Mouse (Mus musculus) megakaryocyte, embryonic 14.5 days (primary cell): ENCODE data around the gene Arhgdib. TPM values are rescaled to one million over a fixed set of nuclear protein-coding genes. Genes with fewer than 3 reads are reported as not detected.
"Not testable (repeated sequence)": the region's sequence is repeated elsewhere in the genome, so short reads cannot be mapped to it uniquely, and the experiment has no call there.

Source experiments
- H3K27me3 ChIP-seq: replicated peaks from 2 replicates; pipeline ENCODE3; 2012; ENCODE audit warnings: inconsistent platforms
- H3K36me3 ChIP-seq: replicated peaks from 2 replicates; pipeline ENCODE3; 2012; ENCODE audit warnings: low read length, inconsistent platforms, mixed read lengths
- H3K4me1 ChIP-seq: 2 replicates; pipeline ENCODE4 v1.6.1; 2012; ENCODE audit warnings: inconsistent platforms
- H3K4me3 ChIP-seq: replicated peaks from 2 replicates; pipeline ENCODE3; 2012; ENCODE audit warnings: moderate library complexity, mild to moderate bottlenecking, inconsistent platforms
- H3K9me3 ChIP-seq: 2 replicates; pipeline ENCODE4 v1.6.1; 2012; ENCODE audit warnings: inconsistent platforms
- FLI1 ChIP-seq: IDR thresholded peaks from 2 replicates; pipeline ENCODE4 v1.6.1; 2012; ENCODE audit warnings: low read length, inconsistent platforms, mixed read lengths
- GATA1 ChIP-seq: IDR thresholded peaks from 3 replicates; pipeline ENCODE4 v1.6.1; 2012; ENCODE audit warnings: mixed read lengths, low read length, inconsistent platforms, borderline replicate concordance
- polyA plus RNA-seq: library from polyadenylated mRNA; stranded (reverse); fragments of >175 nt; gene quantifications from 2 replicates; pipeline ENCODE4 v1.2.3, GENCODE M21; 2012; ENCODE audit warnings: low replicate concordance; ENCODE audit not compliant: insufficient read depth

Arhgdib gene
- polyA plus RNA-seq, 1 experiment = 310 TPM

DNA sequence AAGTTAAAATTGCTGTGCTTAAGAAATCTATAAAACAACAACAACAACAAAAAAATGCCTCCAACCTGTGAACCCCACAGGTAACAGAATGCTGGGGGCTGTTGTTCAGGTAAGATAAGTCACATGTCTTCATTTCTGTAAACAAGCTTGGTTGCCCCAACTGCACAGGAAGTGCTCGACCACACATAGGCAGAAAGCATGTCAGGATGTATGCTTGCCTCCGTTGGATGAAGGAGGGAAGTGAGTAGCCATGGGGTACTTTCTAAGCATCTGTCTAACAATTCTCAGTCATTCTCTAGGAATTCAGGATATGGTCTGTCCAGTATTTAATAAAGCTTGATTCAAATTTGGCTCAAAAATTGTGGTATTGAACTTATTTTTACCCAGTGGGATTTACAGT, 42.7 kb downstream of the Arhgdib start:
- H3K9me3 ChIP-seq = no peaks in the 10 kb centered on the region
- no peak overlapping the region for H3K4me3 ChIP-seq
- TF ChIP-seq GATA1 = no peak
- no peak for TF ChIP-seq FLI1
- no peaks in the 10 kb centered on the region for H3K27me3 ChIP-seq
- H3K36me3 ChIP-seq = no peaks in the 10 kb centered on the region
- peaks cover 60% of the 10 kb centered on the region for H3K4me1 ChIP-seq

DNA sequence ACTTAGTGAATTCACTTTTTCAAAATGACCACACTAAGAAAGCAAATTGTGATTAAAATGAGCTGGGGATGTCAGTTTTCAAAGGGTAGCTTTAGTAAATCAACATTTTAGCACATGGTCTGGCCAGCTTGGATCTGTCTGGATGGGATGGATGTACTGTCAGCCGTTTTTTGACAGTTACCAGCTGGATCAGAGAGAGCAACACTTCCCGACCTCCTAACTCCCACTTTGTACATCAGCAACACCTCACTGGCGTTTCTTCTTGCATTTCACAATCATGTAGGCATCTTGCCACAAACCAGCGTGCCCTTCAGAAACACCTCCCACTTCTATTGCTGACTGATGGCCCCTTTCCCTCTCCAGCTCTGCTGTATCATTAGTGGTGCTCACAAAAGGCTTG, 43.5 kb downstream of the Arhgdib start:
- Histone ChIP-seq H3K27me3 (no peaks in the 10 kb centered on the region), H3K36me3 (no peaks in the 10 kb centered on the region), H3K4me3 (no peak overlapping the region), H3K9me3 (no peaks in the 10 kb centered on the region), H3K4me1 (peaks cover 53% of the 10 kb centered on the region)
- TF ChIP-seq FLI1 (no peak), GATA1 (no peak)

DNA sequence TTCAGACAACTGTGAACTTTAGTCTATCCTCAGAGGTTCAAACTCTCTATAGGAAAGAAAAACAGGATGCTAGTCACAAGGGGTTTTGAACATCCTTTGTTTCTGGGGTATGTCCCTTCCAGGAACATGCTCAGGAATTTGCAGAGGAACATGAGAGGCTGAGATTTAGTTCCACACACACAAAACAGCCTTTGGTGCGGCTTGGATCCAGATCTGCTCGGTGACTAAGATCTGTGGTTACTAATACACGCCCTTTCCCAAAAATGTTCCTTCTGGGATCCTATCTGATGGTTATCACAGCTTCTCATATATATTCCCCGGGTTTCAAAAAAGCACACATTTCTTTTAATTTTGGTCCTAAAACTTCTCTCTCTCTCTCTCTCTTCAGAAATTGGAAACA, 43.9 kb downstream of the Arhgdib start:
- no peaks in the 10 kb centered on the region for H3K27me3 ChIP-seq
- no peak overlapping the region for H3K4me3 ChIP-seq
- no peaks in the 10 kb centered on the region for H3K9me3 ChIP-seq
- no peak for TF ChIP-seq GATA1
- no peak for TF ChIP-seq FLI1
- H3K4me1 ChIP-seq = peaks cover 49% of the 10 kb centered on the region
- H3K36me3 ChIP-seq = no peaks in the 10 kb centered on the region

DNA sequence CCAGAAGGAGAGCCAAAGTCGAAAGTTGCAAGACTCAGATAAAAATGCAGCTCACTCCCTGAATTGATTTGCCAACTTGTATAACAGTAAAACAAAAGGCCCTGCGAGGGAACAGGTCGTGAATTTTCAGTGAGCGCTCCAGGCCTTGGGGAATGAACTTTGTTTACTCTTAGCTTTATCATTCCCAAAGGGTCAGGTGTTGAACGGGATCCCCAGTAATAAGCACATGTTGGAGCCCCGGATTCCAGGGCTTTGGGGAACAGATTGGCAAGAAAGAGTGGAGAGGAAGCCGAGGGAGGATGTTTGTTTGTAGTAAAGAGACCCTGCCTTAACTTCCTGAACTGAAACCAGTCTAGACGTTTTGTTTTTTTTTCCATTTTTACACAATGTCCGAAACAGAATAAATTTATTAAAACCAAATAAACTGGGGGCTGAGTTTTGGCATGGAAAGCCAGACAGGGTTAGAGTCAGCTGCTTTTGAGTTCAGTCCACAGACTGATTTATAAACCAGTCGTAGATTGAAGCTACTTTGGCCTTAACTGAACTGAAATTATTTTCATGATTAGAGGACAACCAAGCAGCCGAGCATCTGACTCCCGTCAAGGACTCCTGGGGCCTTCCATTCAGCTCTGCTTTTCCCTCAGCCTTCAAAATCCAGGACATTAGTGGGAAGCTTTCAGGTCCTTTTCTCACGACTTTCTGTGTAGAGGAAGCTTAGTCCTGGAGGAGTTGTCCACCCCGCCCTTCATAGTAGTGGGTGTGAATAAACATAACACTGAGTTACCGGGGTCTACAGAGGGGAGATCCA, 47.0 kb downstream of the Arhgdib start:
- H3K4me3 ChIP-seq = no peak overlapping the region
- TF ChIP-seq GATA1 (no peak), FLI1 (no peak)
- no peaks in the 10 kb centered on the region for H3K36me3 ChIP-seq
- H3K4me1 ChIP-seq = peaks cover 44% of the 10 kb centered on the region
- H3K27me3 ChIP-seq = no peaks in the 10 kb centered on the region
- no peaks in the 10 kb centered on the region for H3K9me3 ChIP-seq

DNA sequence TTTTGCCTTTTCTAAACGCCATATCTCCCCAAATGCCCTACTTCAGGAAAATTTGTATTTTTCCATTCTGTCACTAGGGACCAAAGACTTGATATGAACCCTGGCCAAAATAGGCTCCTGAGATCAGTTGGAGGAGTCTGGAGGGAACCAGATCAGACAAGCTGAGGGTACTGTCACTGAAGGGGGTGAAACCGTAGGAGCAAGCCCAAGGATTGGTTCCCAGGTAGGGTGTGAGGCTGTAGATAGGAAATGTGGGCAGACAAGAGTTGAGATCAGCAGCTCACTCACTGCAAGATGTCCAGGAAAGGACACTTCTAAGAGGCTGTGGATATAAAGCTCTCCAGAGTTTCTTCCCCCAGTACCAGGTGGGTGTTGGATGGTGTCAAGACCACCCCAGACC, 49.7 kb downstream of the Arhgdib start:
- Histone ChIP-seq H3K4me3 (no peak overlapping the region), H3K27me3 (no peaks in the 10 kb centered on the region), H3K9me3 (no peaks in the 10 kb centered on the region), H3K4me1 (peaks cover 30% of the 10 kb centered on the region), H3K36me3 (no peaks in the 10 kb centered on the region)
- TF ChIP-seq FLI1 = no peak
- TF ChIP-seq GATA1 = no peak

DNA sequence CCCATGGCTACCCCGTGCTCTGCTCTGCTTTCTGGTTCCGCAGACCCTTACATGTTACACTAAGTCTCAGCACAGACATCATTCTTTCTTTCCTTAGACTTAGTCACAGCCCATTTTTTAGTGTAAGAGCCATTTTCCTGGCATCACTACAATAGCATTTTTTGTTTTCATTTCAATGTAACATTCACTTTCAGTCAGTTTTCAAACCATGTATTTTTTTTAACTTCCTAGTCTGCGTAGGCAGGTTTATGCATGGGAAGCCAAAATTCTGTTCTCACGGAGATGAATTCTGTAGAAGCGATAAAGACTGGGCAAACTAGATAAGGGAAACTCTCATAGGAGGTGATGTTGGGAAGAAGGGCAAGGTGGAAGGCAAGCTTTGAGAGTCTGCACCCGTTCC, 52.1 kb downstream of the Arhgdib start:
- Histone ChIP-seq H3K36me3 (no peaks in the 10 kb centered on the region), H3K4me1 (peaks cover 26% of the 10 kb centered on the region), H3K4me3 (no peak overlapping the region), H3K27me3 (peaks cover 2% of the 10 kb centered on the region), H3K9me3 (no peaks in the 10 kb centered on the region)
- no peak for TF ChIP-seq FLI1
- no peak for TF ChIP-seq GATA1

DNA sequence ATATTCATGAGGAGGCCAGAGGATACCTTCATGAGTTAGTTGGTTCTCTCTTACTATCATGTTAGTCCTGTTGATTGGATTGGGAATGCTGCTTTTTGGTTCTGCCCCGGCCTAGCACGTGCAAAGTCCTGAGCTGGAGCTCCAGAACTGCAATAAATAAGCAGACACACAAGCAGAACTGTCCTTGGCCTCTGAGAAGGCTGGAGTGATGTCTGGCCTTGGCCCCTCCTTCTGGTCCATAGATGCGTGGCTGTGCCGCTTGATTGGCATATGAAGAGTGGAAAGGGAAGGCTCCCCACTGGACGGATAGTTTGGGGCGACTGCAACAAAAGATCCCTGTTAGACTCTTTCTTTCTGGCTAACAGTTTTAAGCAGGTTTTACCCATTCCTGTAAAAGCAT, 52.6 kb downstream of the Arhgdib start:
- Histone ChIP-seq H3K27me3 (peaks cover 2% of the 10 kb centered on the region), H3K4me3 (no peak overlapping the region), H3K4me1 (peaks cover 26% of the 10 kb centered on the region), H3K9me3 (no peaks in the 10 kb centered on the region), H3K36me3 (no peaks in the 10 kb centered on the region)
- TF ChIP-seq GATA1 (no peak), FLI1 (no peak)

DNA sequence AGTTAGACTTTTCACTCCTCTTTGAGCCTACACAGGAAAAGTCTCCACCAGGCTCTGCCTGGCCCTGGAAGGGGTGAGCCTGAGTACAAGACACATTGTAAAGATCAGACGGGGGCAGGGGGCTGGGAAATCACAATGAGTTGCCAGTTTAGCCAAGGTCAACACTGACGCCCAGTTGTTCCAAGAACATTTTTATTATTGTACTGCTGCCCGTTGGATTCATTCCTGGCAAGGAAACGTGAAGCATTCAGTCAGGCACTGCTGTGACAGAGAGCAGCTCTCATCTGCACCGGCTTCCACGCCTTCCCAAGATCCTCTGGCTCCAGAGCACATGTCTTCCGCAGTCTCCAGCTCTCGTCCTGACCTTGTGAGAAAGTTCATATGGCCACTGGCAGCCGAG, 53.8 kb downstream of the Arhgdib start:
- Histone ChIP-seq H3K9me3 (no peaks in the 10 kb centered on the region), H3K4me1 (peaks cover 30% of the 10 kb centered on the region), H3K27me3 (peaks cover 2% of the 10 kb centered on the region), H3K36me3 (no peaks in the 10 kb centered on the region), H3K4me3 (no peak overlapping the region)
- TF ChIP-seq GATA1 (no peak), FLI1 (no peak)

DNA sequence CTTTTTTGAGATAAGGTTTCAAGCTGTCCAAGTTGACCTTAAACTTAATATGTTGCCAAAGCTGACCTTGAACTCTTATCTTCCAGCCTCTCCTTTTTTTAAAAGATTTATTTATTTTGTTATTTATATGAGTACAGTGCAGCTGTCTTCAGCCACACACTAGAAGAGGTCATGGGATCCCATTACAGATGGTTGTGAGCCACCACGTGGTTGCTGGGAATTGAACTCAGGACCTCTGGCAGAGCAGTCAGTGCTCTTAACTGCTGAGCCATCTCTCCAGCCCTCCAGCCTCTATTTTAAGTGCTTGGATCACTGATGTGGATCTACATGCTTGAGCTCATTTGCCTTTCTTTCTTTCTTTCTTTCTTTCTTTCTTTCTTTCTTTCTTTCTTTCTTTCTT, 56.9 kb downstream of the Arhgdib start:
- H3K36me3 ChIP-seq, H3K4me1 ChIP-seq, H3K27me3 ChIP-seq, H3K4me3 ChIP-seq, H3K9me3 ChIP-seq: not testable (repeated sequence)

DNA sequence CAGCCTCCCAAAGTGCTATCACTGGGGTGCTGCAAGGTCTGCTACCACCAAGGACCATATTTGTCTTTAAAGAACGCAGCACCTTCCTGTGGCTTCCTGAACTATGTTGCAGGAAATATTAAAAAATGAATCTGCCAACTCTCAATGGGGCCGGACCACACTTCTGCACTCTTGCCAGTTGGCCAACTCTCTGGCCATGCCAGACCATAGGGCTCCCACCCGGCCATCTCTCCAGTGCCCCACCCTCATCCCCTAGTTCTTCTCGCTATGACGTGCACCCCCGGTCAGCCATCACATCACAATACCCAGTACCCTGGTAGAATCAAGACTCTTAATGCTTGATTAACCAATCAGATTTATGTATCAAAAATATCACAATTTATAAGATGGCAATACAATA, 57.7 kb downstream of the Arhgdib start:
- Histone ChIP-seq H3K4me1 (peaks cover 8% of the 10 kb centered on the region; the same call in 1 of the 2 replicates), H3K9me3 (no peaks in the 10 kb centered on the region), H3K27me3 (peaks cover 7% of the 10 kb centered on the region), H3K4me3 (no peak overlapping the region), H3K36me3 (no peaks in the 10 kb centered on the region)
- TF ChIP-seq FLI1 = no peak
- no peak for TF ChIP-seq GATA1
